Mouse (Mus musculus) CH12.LX (cell line): Measurements from ENCODE around the gene Gng2. TPM values are rescaled to one million over a fixed set of nuclear protein-coding genes. Genes with fewer than 3 reads are reported as not detected.

Experiments
- DNase-seq: peaks from one replicate; pipeline ENCODE4 v3.0.0-alpha.2; 2013; ENCODE audit errors: extremely low read depth
- H3K27ac ChIP-seq: 2 replicates; pipeline ENCODE4 v1.5.1; 2012; ENCODE audit warnings: low read depth, mild to moderate bottlenecking, control low read depth, moderate library complexity; ENCODE audit not compliant: insufficient read depth
- H3K27me3 ChIP-seq: replicated peaks from 2 replicates; pipeline ENCODE3; 2012; ENCODE audit warnings: inconsistent platforms
- H3K36me3 ChIP-seq, 2 experiments: replicated peaks in 1 of 2; 2 replicates each; pipeline versions ENCODE3 to v1.6.1; 2012; ENCODE audit warnings: inconsistent platforms in 1 of 2, low read length in 1 of 2, mild to moderate bottlenecking in 1 of 2, mixed read lengths in 1 of 2, moderate library complexity in 1 of 2; ENCODE audit not compliant: control insufficient read depth in 1 of 2, insufficient read depth in 1 of 2
- H3K4me1 ChIP-seq, 2 experiments: 2 replicates each; pipeline ENCODE4 v1.6.1; 2012; ENCODE audit warnings: inconsistent platforms in 1 of 2, moderate library complexity in 1 of 2; ENCODE audit not compliant: insufficient read depth in 2 of 2, control insufficient read depth in 1 of 2
- H3K4me2 ChIP-seq: 2 replicates; pipeline ENCODE4 v1.6.1; 2012; ENCODE audit warnings: low read depth, mild to moderate bottlenecking, control low read depth; ENCODE audit not compliant: poor library complexity, insufficient read depth, severe bottlenecking
- H3K4me3 ChIP-seq, 3 experiments: fragments of 150-350 bp in 1 of 3; sonication (generic) in 1 of 3; replicated peaks in 1 of 3; 2 replicates each; pipeline versions ENCODE3 to v1.5.1; 2011 to 2012; ENCODE audit warnings: low read depth in 2 of 3, low read length in 2 of 3, mild to moderate bottlenecking in 2 of 3, moderate library complexity in 2 of 3, control low read depth in 1 of 3, improper control_type of control experiment in 1 of 3, inconsistent platforms in 1 of 3, mixed read lengths in 1 of 3; ENCODE audit not compliant: poor library complexity in 1 of 3
- H3K79me2 ChIP-seq: replicated peaks from 2 replicates; pipeline ENCODE4 v1.6.1; 2012; ENCODE audit warnings: mild to moderate bottlenecking, moderate library complexity; ENCODE audit not compliant: control insufficient read depth, poor library complexity, insufficient read depth, severe bottlenecking; ENCODE audit errors: extremely low read depth
- H3K9ac ChIP-seq: 2 replicates; pipeline ENCODE4 v1.6.1; 2012; ENCODE audit warnings: low read depth, mild to moderate bottlenecking, control low read depth, moderate library complexity; ENCODE audit not compliant: insufficient read depth
- H3K9me3 ChIP-seq: replicated peaks from 2 replicates; pipeline ENCODE3; 2012; ENCODE audit warnings: low read length, inconsistent platforms, mixed read lengths
- CHD1 ChIP-seq: IDR thresholded peaks from 2 replicates; pipeline ENCODE4 v1.6.1; 2012; ENCODE audit warnings: low read depth, low read length, improper control_type of control experiment, inconsistent platforms
- E2F4 ChIP-seq: IDR thresholded peaks from 2 replicates; pipeline ENCODE4 v1.6.1; 2011; ENCODE audit warnings: low read depth, low read length, improper control_type of control experiment; ENCODE audit not compliant: insufficient replicate concordance
- ELF1 ChIP-seq: IDR thresholded peaks from 2 replicates; pipeline ENCODE4 v1.6.1; 2014; ENCODE audit warnings: low read depth, mild to moderate bottlenecking, inconsistent platforms, low read length, improper control_type of control experiment
- EP300 ChIP-seq: IDR thresholded peaks from 2 replicates; pipeline ENCODE4 v1.6.1; 2011; ENCODE audit warnings: low read length, improper control_type of control experiment
- HCFC1 ChIP-seq: IDR thresholded peaks from 2 replicates; pipeline ENCODE4 v1.6.1; 2012; ENCODE audit warnings: low read depth, mild to moderate bottlenecking, inconsistent platforms, low read length, improper control_type of control experiment
- IRF4 ChIP-seq: IDR thresholded peaks from 2 replicates; pipeline ENCODE4 v1.6.1; 2014; ENCODE audit warnings: low read depth, mild to moderate bottlenecking, inconsistent platforms, low read length, improper control_type of control experiment
- JUN ChIP-seq: IDR thresholded peaks from 2 replicates; pipeline ENCODE4 v1.6.1; 2011; ENCODE audit warnings: low read depth, mild to moderate bottlenecking, low read length, improper control_type of control experiment, moderate library complexity; ENCODE audit not compliant: insufficient read depth
- JUND ChIP-seq: conservative IDR thresholded peaks from 2 replicates; pipeline ENCODE4 v1.6.1; 2011; ENCODE audit warnings: low read depth, low read length, improper control_type of control experiment
- KAT2A ChIP-seq: IDR thresholded peaks from 2 replicates; pipeline ENCODE4 v1.6.1; 2012; ENCODE audit warnings: low read length, improper control_type of control experiment, inconsistent platforms; ENCODE audit not compliant: insufficient replicate concordance
- MAX ChIP-seq: IDR thresholded peaks from 2 replicates; pipeline ENCODE4 v1.6.1; 2011; ENCODE audit warnings: low read length, improper control_type of control experiment
- MAZ ChIP-seq: IDR thresholded peaks from 2 replicates; pipeline ENCODE4 v1.6.1; 2012; ENCODE audit warnings: low read depth, mild to moderate bottlenecking, inconsistent platforms, low read length, improper control_type of control experiment, moderate library complexity
- MEF2A ChIP-seq: IDR thresholded peaks from 2 replicates; pipeline ENCODE4 v1.6.1; 2014; ENCODE audit warnings: low read depth, mild to moderate bottlenecking, inconsistent platforms, low read length, improper control_type of control experiment, borderline replicate concordance
- MXI1 ChIP-seq: IDR thresholded peaks from 2 replicates; pipeline ENCODE4 v1.6.1; 2011; ENCODE audit warnings: mild to moderate bottlenecking, low read depth, low read length, improper control_type of control experiment
- NELFE ChIP-seq: IDR thresholded peaks from 2 replicates; pipeline ENCODE4 v1.6.1; 2011; ENCODE audit warnings: low read depth, low read length, improper control_type of control experiment
- POLR2AphosphoS2 ChIP-seq: IDR thresholded peaks from 2 replicates; pipeline ENCODE4 v1.6.1; 2011; ENCODE audit warnings: low read depth, low read length, improper control_type of control experiment
- RAD21 ChIP-seq: IDR thresholded peaks from 2 replicates; pipeline ENCODE4 v1.6.1; 2011; ENCODE audit warnings: low read depth, mild to moderate bottlenecking, low read length, improper control_type of control experiment, moderate library complexity
- RCOR1 ChIP-seq: conservative IDR thresholded peaks from 2 replicates; pipeline ENCODE4 v1.6.1; 2012; ENCODE audit warnings: low read depth, mild to moderate bottlenecking, inconsistent platforms, low read length, improper control_type of control experiment
- SIN3A ChIP-seq: IDR thresholded peaks from 2 replicates; pipeline ENCODE4 v1.6.1; 2012; ENCODE audit warnings: low read length, improper control_type of control experiment, inconsistent platforms
- TBP ChIP-seq: conservative IDR thresholded peaks from 2 replicates; pipeline ENCODE4 v1.6.1; 2011; ENCODE audit warnings: low read depth, low read length, improper control_type of control experiment
- TCF12 ChIP-seq: IDR thresholded peaks from 2 replicates; pipeline ENCODE4 v1.6.1; 2014; ENCODE audit warnings: low read depth, mild to moderate bottlenecking, inconsistent platforms, low read length, improper control_type of control experiment
- UBTF ChIP-seq: IDR thresholded peaks from 2 replicates; pipeline ENCODE4 v1.6.1; 2012; ENCODE audit warnings: low read depth, mild to moderate bottlenecking, inconsistent platforms, low read length, improper control_type of control experiment, moderate library complexity
- USF1 ChIP-seq: IDR thresholded peaks from 2 replicates; pipeline ENCODE4 v1.6.1; 2014; ENCODE audit warnings: low read depth, mild to moderate bottlenecking, inconsistent platforms, low read length, improper control_type of control experiment
- USF2 ChIP-seq: conservative IDR thresholded peaks from 2 replicates; pipeline ENCODE4 v1.6.1; 2011; ENCODE audit warnings: low read depth, low read length, improper control_type of control experiment
- ZC3H11A ChIP-seq: IDR thresholded peaks from 2 replicates; pipeline ENCODE4 v1.6.1; 2012; ENCODE audit warnings: low read depth, mild to moderate bottlenecking, inconsistent platforms, low read length, improper control_type of control experiment
- ZMIZ1 ChIP-seq: IDR thresholded peaks from 2 replicates; pipeline ENCODE4 v1.6.1; 2012; ENCODE audit warnings: low read depth, mild to moderate bottlenecking, inconsistent platforms, low read length, improper control_type of control experiment
- ZNF384 ChIP-seq: IDR thresholded peaks from 2 replicates; pipeline ENCODE4 v1.6.1; 2012; ENCODE audit warnings: low read depth, low read length, improper control_type of control experiment, inconsistent platforms
- dilution Hi-C: fragments of 300-500 bp; cut with MboI; formaldehyde crosslinking; loops from 2 replicates; pipeline ENCODE4 v1.14.3; 2020; ENCODE audit warnings: low sequenced_read_pairs; ENCODE audit not compliant: extremely low pct_unique_long_range_greater_than_20kb, extremely low pct_ligation_motif_present
- in situ Hi-C: fragments of 300-500 bp; cut with MboI; formaldehyde crosslinking; loops from 3 replicates; pipeline ENCODE4 v1.14.3; 2019; ENCODE audit warnings: low sequenced_read_pairs, low pct_ligation_motif_present, low pct_unique_long_range_greater_than_20kb, mixed read lengths
- polyA plus RNA-seq: library from polyadenylated mRNA; unstranded; fragments of >175 nt; gene quantifications from 2 replicates; pipeline ENCODE4 v1.2.1, GENCODE M21; 2012; ENCODE audit warnings: low read depth; ENCODE audit not compliant: insufficient read length
- total RNA-seq, 2 experiments: library from RNA; depleted of rRNA; stranded (reverse); fragments of 300-350 nt in 1 of 2; fragments of >200 nt in 1 of 2; gene quantifications; 2 replicates each; pipeline ENCODE4 v1.2.3; 2012 to 2014

Gng2 gene
- total and polyA plus RNA-seq, 3 experiments, result 52.1 to 67.7 (median 63.4) TPM

DNA sequence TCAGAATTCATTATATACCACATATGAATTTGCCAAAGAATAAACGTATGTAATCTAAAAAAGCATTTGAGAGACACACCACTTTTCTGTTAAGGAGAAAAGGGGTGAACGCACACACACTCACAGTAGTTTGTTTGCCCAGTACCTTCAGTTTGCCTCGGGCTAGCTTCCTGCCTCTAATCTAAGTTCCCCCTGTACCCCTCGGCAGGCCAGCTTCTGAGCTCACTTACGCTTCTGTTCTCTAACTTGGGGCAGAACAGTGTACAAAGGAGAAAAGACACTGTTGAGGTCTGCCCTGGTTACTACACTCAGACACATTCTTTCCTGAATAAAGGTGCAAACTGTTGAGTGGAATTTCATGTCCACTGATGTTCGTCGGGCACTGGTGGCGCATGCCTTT, 51.1 kb downstream of the Gng2 start:
- no peaks in the 10 kb centered on the region for H3K27me3 ChIP-seq
- no peak for DNase-seq
- no peak overlapping the region for H3K4me3 ChIP-seq
- H3K27ac ChIP-seq, result no peak overlapping the region
- dilution Hi-C loops (no loop called here), in situ Hi-C loops (loop anchor here (5.0 kb wide), 1 partner anchor 36 kb away; no protein-coding TSS in a partner anchor)
- TF ChIP-seq TBP (no peak), RAD21 (no peak), MEF2A (no peak), CHD1 (no peak), MAZ (no peak), MXI1 (no peak), ZNF384 (no peak), UBTF (no peak), EP300 (no peak), MAX (no peak), HCFC1 (no peak), ZMIZ1 (no peak), POLR2AphosphoS2 (no peak)
- H3K9ac ChIP-seq, result no peak overlapping the region
- no peak overlapping the region for H3K4me2 ChIP-seq
- peaks cover 4 to 22% of the 10 kb centered on the region in 2 experiments; a peak in 3 of 4 replicates for H3K4me1 ChIP-seq
- peaks cover 9 to 60% of the 10 kb centered on the region in 2 experiments for H3K36me3 ChIP-seq
- no peaks in the 10 kb centered on the region for H3K9me3 ChIP-seq
- H3K79me2 ChIP-seq, result 0 out of 2 replicates have a peak, but pooled peaks cover 3% of the 10 kb centered on the region

DNA sequence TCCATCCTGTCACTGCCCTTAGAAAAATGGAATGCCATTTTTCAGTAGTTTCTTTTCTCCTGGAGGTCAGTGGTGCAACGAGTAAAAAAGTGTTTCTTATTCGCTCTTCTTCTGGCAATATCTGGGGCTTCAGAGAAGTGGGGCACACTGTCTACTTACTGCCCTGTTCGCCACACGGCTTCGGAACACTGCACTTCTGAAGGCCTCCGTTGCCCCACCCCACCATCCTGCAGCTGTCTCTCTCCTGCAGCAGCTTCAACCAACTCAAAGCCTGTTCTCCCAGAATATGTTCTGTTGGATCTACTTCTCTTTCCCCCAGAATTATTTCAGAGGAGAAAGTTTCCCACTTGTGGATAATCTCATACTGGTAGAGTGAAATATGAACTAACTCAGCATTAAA, 52.3 kb downstream of the Gng2 start:
- no peak overlapping the region for H3K9ac ChIP-seq
- H3K27me3 ChIP-seq, result no peaks in the 10 kb centered on the region
- H3K36me3 ChIP-seq, result peaks cover 13 to 60% of the 10 kb centered on the region in 2 experiments
- H3K4me1 ChIP-seq, result peaks cover 4 to 22% of the 10 kb centered on the region in 2 experiments; a peak in 3 of 4 replicates
- in situ Hi-C loops, result loop anchor here (5.0 kb wide), 1 partner anchor 37 kb away; no protein-coding TSS in a partner anchor
- no peak for TF ChIP-seq EP300
- no peak for TF ChIP-seq SIN3A
- H3K79me2 ChIP-seq, result 0 out of 2 replicates have a peak, but pooled peaks cover 3% of the 10 kb centered on the region
- H3K4me3 ChIP-seq, result no peak overlapping the region
- H3K27ac ChIP-seq, result no peak overlapping the region
- dilution Hi-C loops, result no loop called here
- H3K4me2 ChIP-seq, result no peak overlapping the region
- H3K9me3 ChIP-seq, result no peaks in the 10 kb centered on the region
- DNase-seq, result no peak

DNA sequence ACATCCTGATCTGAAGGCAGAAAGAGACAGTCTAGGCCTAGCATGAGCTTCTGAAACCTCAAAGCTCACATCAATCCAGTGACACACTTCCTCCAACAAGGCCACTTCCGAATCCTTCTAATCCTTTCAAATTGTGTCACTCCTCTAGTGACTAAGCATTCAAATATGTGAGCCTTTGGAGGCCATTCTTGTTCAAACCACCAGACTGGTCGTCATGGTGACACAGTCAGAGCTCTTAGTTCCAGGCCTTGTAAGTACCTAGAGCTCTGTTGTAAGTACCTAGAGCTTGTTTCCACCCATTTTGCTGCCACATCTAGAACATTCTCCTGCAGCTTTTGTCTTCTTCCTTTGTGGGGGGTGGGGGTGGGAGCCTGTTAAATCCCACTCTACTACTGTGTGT, 53.3 kb downstream of the Gng2 start:
- Histone ChIP-seq H3K4me3 (no peak overlapping the region), H3K27me3 (no peaks in the 10 kb centered on the region), H3K4me2 (no peak overlapping the region), H3K9ac (no peak overlapping the region), H3K27ac (no peak overlapping the region), H3K36me3 (peaks cover 14 to 59% of the 10 kb centered on the region in 2 experiments), H3K4me1 (peaks cover 4 to 22% of the 10 kb centered on the region in 2 experiments; a peak in 3 of 4 replicates), H3K79me2 (0 out of 2 replicates have a peak, but pooled peaks cover 3% of the 10 kb centered on the region), H3K9me3 (no peaks in the 10 kb centered on the region)
- dilution Hi-C loops, result no loop called here
- DNase-seq, result no peak
- in situ Hi-C loops, result no loop called here
- no peak for TF ChIP-seq E2F4
- TF ChIP-seq TBP, result no peak
- TF ChIP-seq SIN3A, result no peak
- TF ChIP-seq ZC3H11A, result no peak
- TF ChIP-seq MXI1, result no peak
- no peak for TF ChIP-seq JUN
- TF ChIP-seq ELF1, result no peak
- no peak for TF ChIP-seq NELFE
- no peak for TF ChIP-seq USF2
- TF ChIP-seq USF1, result no peak
- TF ChIP-seq JUND, result no peak
- no peak for TF ChIP-seq RCOR1
- TF ChIP-seq ZNF384, result no peak
- no peak for TF ChIP-seq KAT2A
- TF ChIP-seq TCF12, result no peak
- no peak for TF ChIP-seq IRF4
